ENCODE assay signal across 29 mouse cellular contexts in the genomic region with DNA sequence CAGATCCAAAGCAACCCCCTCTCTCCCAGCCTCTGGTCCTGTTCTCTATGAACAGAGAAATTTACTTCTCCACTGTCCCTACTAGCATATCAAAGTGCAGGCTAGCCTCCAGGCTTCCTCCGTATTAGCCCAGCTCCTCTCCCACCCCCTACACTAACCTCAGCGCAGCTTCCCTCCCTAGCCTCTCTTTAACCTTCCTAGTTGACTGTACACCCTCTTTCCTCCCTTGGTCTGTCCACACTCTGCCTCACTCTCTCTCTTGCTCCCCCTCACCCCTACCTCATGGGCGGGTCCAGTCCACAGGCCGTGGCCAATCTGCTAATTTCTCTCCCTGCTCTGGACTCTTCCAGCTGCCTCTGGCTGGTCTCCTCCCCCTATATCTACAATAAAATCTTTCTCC. TPM values are rescaled to one million over a fixed set of nuclear protein-coding genes. Genes with fewer than 3 reads are reported as not detected.
DNase-seq lines count a peak whose midpoint lies in the region; ATAC-seq and TF ChIP-seq lines count a peak whose summit lies in the region.
"Had no signal": no experiment of that assay in that cellular context is flagged by ENCODE, and none has a peak within 500 bp of the region (broad histone marks: within the 10 kb centered on the region; RNA-seq: fewer than 3 reads in every experiment).

No protein-coding gene starts in this region.

- H3K4me2 ChIP-seq in stomach, embryonic 16.5 days (ENCODE audit: low read depth, low read length): no peak overlapping the region
- H3K4me2 ChIP-seq: forebrain, embryonic 13.5 days; intestine, embryonic 15.5 days; liver, embryonic 15.5 days; lung, embryonic 14.5 days had no signal

- peak overlapping the region; percentile 8; the same call in 1 of the 2 replicates for H3K4me3 ChIP-seq in E14TG2a.4 (replicated peaks; ENCODE audit: low read length)
- no peak overlapping the region for H3K4me3 ChIP-seq in stomach, embryonic 16.5 days (replicated peaks; ENCODE audit: low read length)
- H3K4me3 ChIP-seq: forebrain, embryonic 13.5 days; heart, adult 2 months; heart, embryonic 13.5 days; intestine, embryonic 15.5 days; liver, embryonic 15.5 days had no signal

- H3K9ac ChIP-seq in stomach, embryonic 16.5 days (ENCODE audit: low read length): 0 out of 2 replicates have a peak overlapping the region, but pooled peaks have one; percentile 28
- H3K9ac ChIP-seq: forebrain, embryonic 13.5 days; heart, embryonic 13.5 days; intestine, embryonic 15.5 days; liver, embryonic 15.5 days; lung, embryonic 14.5 days had no signal

- no peak for ATAC-seq in stomach, embryonic 16.5 days (ENCODE audit: insufficient read depth, low FRiP score)
- ATAC-seq: forebrain, embryonic 13.5 days; hindbrain, embryonic 16.5 days; intestine, embryonic 15.5 days had no signal

- H3K36me3 ChIP-seq in E14TG2a.4 (ENCODE audit: insufficient read depth, low read length): peaks cover 3% of the 10 kb centered on the region; the same call in 1 of the 2 replicates
- no peaks in the 10 kb centered on the region for H3K36me3 ChIP-seq in stomach, embryonic 16.5 days (ENCODE audit: control insufficient read depth, insufficient read depth, low read length)
- H3K36me3 ChIP-seq: heart, embryonic 13.5 days; intestine, embryonic 15.5 days; liver, embryonic 15.5 days had no signal

- H3K27me3 ChIP-seq in E14TG2a.4 (ENCODE audit: insufficient read depth, low read length): no peaks in the 10 kb centered on the region
- no peaks in the 10 kb centered on the region for H3K27me3 ChIP-seq in stomach, embryonic 16.5 days (ENCODE audit: control insufficient read depth, insufficient read depth, low read length)

- peak overlapping the region; percentile 47 for H3K27ac ChIP-seq in stomach, embryonic 16.5 days (ENCODE audit: low read length)
- H3K27ac ChIP-seq: forebrain, embryonic 13.5 days; heart, adult 2 months; heart, embryonic 13.5 days; intestine, embryonic 15.5 days; liver, embryonic 15.5 days had no signal

- DNase-seq in heart, adult 11 months: peak; percentile 85
- DNase-seq in heart, adult 18-20 months: no peak
- DNase-seq in R1 (ENCODE audit: low read depth, low spot score) (peak; percentile 69), MN1 (ENCODE audit: low spot score) (no peak)
- no peak for DNase-seq in cerebellum, postnatal 14 days
- DNase-seq: adrenal gland, postnatal 14 days; cerebellum, adult 11 months; cerebellum, adult 9-10 months; gastrocnemius, postnatal 25 days; heart, adult 2 months; heart, postnatal 10 days; kidney, adult 8-10 months; kidney, postnatal 14 days; left cerebral cortex, postnatal 4 days; lung, embryonic 14.5 days; lung, postnatal 14 days; midbrain, embryonic 14.5 days; retina, postnatal 1 day; right cerebral cortex, postnatal 14 days; thymus, adult 18-20 months; thymus, postnatal 25 days had no signal

- H3K4me1 ChIP-seq in E14TG2a.4 (replicated peaks; ENCODE audit: low read depth, low read length): peaks cover 76% of the 10 kb centered on the region
- H3K4me1 ChIP-seq in stomach, embryonic 16.5 days (ENCODE audit: control insufficient read depth, insufficient read depth, low read length): no peaks in the 10 kb centered on the region; the same call in 1 of the 2 replicates
- H3K4me1 ChIP-seq: liver, embryonic 15.5 days had no signal

- TF ChIP-seq CTCF in E14TG2a.4 (conservative IDR thresholded peaks at IDR 0.05; ENCODE audit: low read length): no peak

- WGBS in stomach, embryonic 16.5 days: 44% methylated on average over 4 of the region's 4 CpGs

- H3K9me3 ChIP-seq in E14TG2a.4 (ENCODE audit: low read length): no peaks in the 10 kb centered on the region
- no peaks in the 10 kb centered on the region for H3K9me3 ChIP-seq in stomach, embryonic 16.5 days (replicated peaks; ENCODE audit: control insufficient read depth, low read length)
- H3K9me3 ChIP-seq: forebrain, embryonic 13.5 days; heart, embryonic 13.5 days; intestine, embryonic 15.5 days; liver, embryonic 15.5 days had no signal

RNA-seq across cellular contexts. Expression of gene Hspb1, which starts 2.6 kb away (rescaled TPM):
- total RNA-seq in heart, adult 18-20 months (2021): 100 to 1,000 TPM; 501 to 698 TPM
- 649 and 704 TPM in 2 replicates for polyA plus RNA-seq in stomach, embryonic 16.5 days (2015; fragmentation: Nextera tagmentation; extraction: Ambion mirVana)
- total RNA-seq: monocyte, adult 5-6 weeks had no signal

RNA-seq across cellular contexts. Expression of gene Ywhag, which starts 44.1 kb away (rescaled TPM):
- total RNA-seq in heart, adult 18-20 months (2021): 100 to 1,000 TPM; 285 to 287 TPM
- 195 and 199 TPM in 2 replicates for polyA plus RNA-seq in stomach, embryonic 16.5 days (2015; fragmentation: Nextera tagmentation; extraction: Ambion mirVana)

Comparison
In these comparisons a context has a peak if more than half of its experiments do, and no peak if none do; other contexts are left out.
1. DNase-seq: peak in heart, adult 11 months (single experiment) and R1 (single experiment); none in heart, adult 18-20 months (0 of 2), MN1 (single experiment) and cerebellum, postnatal 14 days (0 of 2).